9 mouse cellular contexts compared by ENCODE assay signal in the genomic region with DNA sequence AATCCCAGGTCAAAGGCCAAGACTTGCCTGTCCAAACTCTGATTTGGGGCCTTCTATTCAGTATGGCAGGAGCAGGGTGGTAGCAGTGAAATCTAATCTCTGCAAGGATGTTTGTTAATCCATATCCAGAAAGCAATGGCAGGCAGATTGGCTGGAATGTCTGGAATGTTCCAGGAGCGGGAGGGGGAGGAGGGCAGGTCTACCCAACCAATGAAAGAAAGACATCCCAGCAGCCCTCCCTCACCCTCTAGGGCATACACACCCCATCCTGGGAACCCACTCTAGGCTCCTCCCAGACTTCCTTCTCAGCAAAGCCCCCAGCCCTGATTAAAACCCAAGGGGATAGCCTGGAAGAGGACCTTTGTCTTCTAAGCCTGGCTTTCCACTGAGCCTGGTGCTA. TPM values are rescaled to one million over a fixed set of nuclear protein-coding genes. Genes with fewer than 3 reads are reported as not detected.
DNase-seq lines count a peak whose midpoint lies in the region; ATAC-seq and TF ChIP-seq lines count a peak whose summit lies in the region.
"Had no signal": no experiment of that assay in that cellular context is flagged by ENCODE, and none has a peak within 500 bp of the region (broad histone marks: within the 10 kb centered on the region; RNA-seq: fewer than 3 reads in every experiment).

No protein-coding gene starts in this region.

- H3K4me3 ChIP-seq in ES-Bruce4 (ENCODE audit: low read depth, low read length) = peak overlapping the region; percentile 86
- peak overlapping the region; percentile 10 for H3K4me3 ChIP-seq in heart, postnatal 0 days (ENCODE audit: low read depth, low read length)
- no peak overlapping the region for H3K4me3 ChIP-seq in limb, embryonic 15.5 days

- H3K36me3 ChIP-seq in ES-Bruce4 (ENCODE audit: control insufficient read depth, insufficient read depth, low read length, poor library complexity, severe bottlenecking) = peaks cover 25% of the 10 kb centered on the region
- H3K36me3 ChIP-seq in heart, postnatal 0 days (replicated peaks; ENCODE audit: control insufficient read depth, insufficient read depth, low read length) = peaks cover 4% of the 10 kb centered on the region; the same call in 1 of the 2 replicates
- peaks cover 24% of the 10 kb centered on the region for H3K36me3 ChIP-seq in limb, embryonic 15.5 days

- peak overlapping the region; percentile 97 for H3K27ac ChIP-seq in ES-Bruce4 (ENCODE audit: insufficient read depth, low read length)
- peak overlapping the region; percentile 75 for H3K27ac ChIP-seq in heart, postnatal 0 days (ENCODE audit: low read depth)
- peak overlapping the region; percentile 73 for H3K27ac ChIP-seq in limb, embryonic 15.5 days

- H3K27me3 ChIP-seq in ES-Bruce4 (ENCODE audit: control insufficient read depth, insufficient read depth, low read length, poor library complexity, severe bottlenecking) = no peaks in the 10 kb centered on the region
- no peaks in the 10 kb centered on the region for H3K27me3 ChIP-seq in heart, postnatal 0 days (ENCODE audit: control insufficient read depth, insufficient read depth, low read length)
- no peaks in the 10 kb centered on the region for H3K27me3 ChIP-seq in limb, embryonic 15.5 days

- H3K9ac ChIP-seq in ES-Bruce4 (ENCODE audit: low read depth, poor library complexity, severe bottlenecking) = peak overlapping the region; percentile 74
- no peak overlapping the region for H3K9ac ChIP-seq in heart, postnatal 0 days (replicated peaks; ENCODE audit: low read depth, low read length)
- H3K9ac ChIP-seq in limb, embryonic 15.5 days = no peak overlapping the region

- peak; percentile 75 for DNase-seq in 3134 (ENCODE audit: extremely low read depth, insufficient read length, low spot score)
- peak; percentile 76 for DNase-seq in heart, postnatal 0 days (ENCODE audit: low spot score)
- no peak for DNase-seq in spleen, adult 12 weeks (ENCODE audit: low spot score)
- DNase-seq in cerebellum, adult 18-20 months = no peak
- DNase-seq in c-Kit-positive CD71-positive TER-119-positive erythroid progenitor cells, embryonic 14.5 days (ENCODE audit: low spot score) = no peak
- DNase-seq: right cerebral cortex, adult 18-20 months had no signal

- peak; percentile 88 for ATAC-seq in heart, postnatal 0 days (ENCODE audit: insufficient read depth, low read depth)
- no peak for ATAC-seq in limb, embryonic 15.5 days (ENCODE audit: insufficient number of reproducible peaks, low FRiP score, low TSS enrichment, low read depth)

- H3K4me1 ChIP-seq in ES-Bruce4 (ENCODE audit: control insufficient read depth, insufficient read depth, low read length) = peaks cover 1% of the 10 kb centered on the region
- H3K4me1 ChIP-seq in heart, postnatal 0 days (ENCODE audit: control insufficient read depth, insufficient read depth) = peaks cover 9% of the 10 kb centered on the region; the same call in 1 of the 2 replicates
- H3K4me1 ChIP-seq in limb, embryonic 15.5 days = peaks cover 22% of the 10 kb centered on the region

- H3K9me3 ChIP-seq in ES-Bruce4 (replicated peaks; ENCODE audit: control insufficient read depth, insufficient read depth, low read length, poor library complexity, severe bottlenecking) = no peaks in the 10 kb centered on the region
- no peaks in the 10 kb centered on the region for H3K9me3 ChIP-seq in heart, postnatal 0 days (replicated peaks; ENCODE audit: control insufficient read depth, low read length)
- H3K9me3 ChIP-seq in limb, embryonic 15.5 days = no peaks in the 10 kb centered on the region

- no peak for TF ChIP-seq POLR2A in ES-Bruce4 (IDR thresholded peaks at IDR 0.05; ENCODE audit: insufficient read depth, low read length)

- TF ChIP-seq CTCF in ES-Bruce4 (IDR thresholded peaks at IDR 0.05; ENCODE audit: low read depth, low read length) = no peak
- TF ChIP-seq CTCF in heart, postnatal 0 days (IDR thresholded peaks at IDR 0.05; ENCODE audit: low read depth) = no peak

- H3K4me2 ChIP-seq in heart, postnatal 0 days (ENCODE audit: low read depth, low read length) = peak overlapping the region; percentile 35
- H3K4me2 ChIP-seq in limb, embryonic 15.5 days = peak overlapping the region; percentile 15; the same call in 1 of the 2 replicates

- WGBS in heart, postnatal 0 days = 6% methylated on average over 1 of the region's 1 CpGs
- 12% methylated on average over 1 of the region's 1 CpGs for WGBS in limb, embryonic 15.5 days

- TF ChIP-seq EP300 in ES-Bruce4 (IDR thresholded peaks at IDR 0.05; ENCODE audit: insufficient read depth, low read depth, low read length) = peak; percentile 93
- TF ChIP-seq EP300 in heart, postnatal 0 days (IDR thresholded peaks at IDR 0.05; ENCODE audit: low read depth) = no peak

RNA-seq across cellular contexts. Expression of gene Igf2bp1, which starts 23.3 kb away (rescaled TPM):
- polyA plus RNA-seq in ES-Bruce4 (2011; ENCODE audit: insufficient read depth, insufficient read length, low read depth, missing spikeins) = 379 and 392 TPM in 2 replicates
- 3.4 and 10.4 TPM in 2 replicates for total RNA-seq in heart, postnatal 0 days (2014; rRNA removed; ENCODE audit: low replicate concordance)
- 4.5 and 5.6 TPM in 2 replicates for polyA plus RNA-seq in heart, postnatal 0 days (2015; fragmentation: Nextera tagmentation; extraction: Ambion mirVana)
- 38.8 and 41.4 TPM in 2 replicates for polyA plus RNA-seq in limb, embryonic 15.5 days (2015; fragmentation: Nextera tagmentation; extraction: Ambion mirVana)

RNA-seq across cellular contexts. Expression of gene Gip, which starts 41.9 kb away (rescaled TPM):
- polyA plus RNA-seq in ES-Bruce4 (2011; ENCODE audit: insufficient read depth, insufficient read length, low read depth, missing spikeins) = not detected in 2 replicates
- total RNA-seq in heart, postnatal 0 days (2014; rRNA removed; ENCODE audit: low replicate concordance) = not detected in 2 replicates
- polyA plus RNA-seq in heart, postnatal 0 days (2015; fragmentation: Nextera tagmentation; extraction: Ambion mirVana) = not detected in 2 replicates
- not detected in 2 replicates for polyA plus RNA-seq in limb, embryonic 15.5 days (2015; fragmentation: Nextera tagmentation; extraction: Ambion mirVana)
- total RNA-seq: layer of hippocampus, postnatal 10 days had no signal

RNA-seq across cellular contexts. Expression of gene Snf8, which starts 52.2 kb away (rescaled TPM):
- 56.1 and 62.1 TPM in 2 replicates for polyA plus RNA-seq in ES-Bruce4 (2011; ENCODE audit: insufficient read depth, insufficient read length, low read depth, missing spikeins)
- total RNA-seq in heart, postnatal 0 days (2014; rRNA removed; ENCODE audit: low replicate concordance) = 24.0 and 25.2 TPM in 2 replicates
- 59.4 and 63.0 TPM in 2 replicates for polyA plus RNA-seq in heart, postnatal 0 days (2015; fragmentation: Nextera tagmentation; extraction: Ambion mirVana)
- polyA plus RNA-seq in limb, embryonic 15.5 days (2015; fragmentation: Nextera tagmentation; extraction: Ambion mirVana) = 89.0 and 99.0 TPM in 2 replicates

Comparison
In these comparisons a context has a peak if more than half of its experiments do, and no peak if none do; other contexts are left out.
1. DNase-seq: peak in 3134 (single experiment) and heart, postnatal 0 days (single experiment); none in spleen, adult 12 weeks (single experiment), cerebellum, adult 18-20 months (0 of 2) and c-Kit-positive CD71-positive TER-119-positive erythroid progenitor cells, embryonic 14.5 days (single experiment).
2. Peak in every context shown above with its lines, with median percentiles within 50 percentile points of each other: H3K27ac ChIP-seq.